Mouse (Mus musculus): ENCODE measurements around the gene Mpeg1. TPM values are rescaled to one million over a fixed set of nuclear protein-coding genes. Genes with fewer than 3 reads are reported as not detected.

Gene Mpeg1
- polyA plus RNA-seq, 1 experiment from 2014 or later = 0.39 TPM

GRCm38 (mm10) chr19:12494972-12495535 is 34.5 kb downstream of the Mpeg1 start:
- no peak overlapping the region for H3K4me2 ChIP-seq
- no peak for ATAC-seq (ENCODE audit: extremely low read depth, insufficient number of reproducible peaks, low FRiP score, low TSS enrichment)
- H3K27ac ChIP-seq (replicated peaks) = no peak overlapping the region
- H3K4me3 ChIP-seq = no peak overlapping the region
- H3K4me1 ChIP-seq = 0 out of 2 replicates have a peak, but pooled peaks cover 2% of the 10 kb centered on the region
- H3K27me3 ChIP-seq (replicated peaks) = peaks cover 25% of the 10 kb centered on the region
- no peak overlapping the region for H3K9ac ChIP-seq
- H3K9me3 ChIP-seq = no peaks in the 10 kb centered on the region
- WGBS = 74% methylated on average over 3 of the region's 3 CpGs
- peaks cover 7% of the 10 kb centered on the region; the same call in 1 of the 2 replicates for H3K36me3 ChIP-seq

- no peak overlapping the region for H3K27ac ChIP-seq (replicated peaks)
- H3K4me2 ChIP-seq = no peak overlapping the region
- ATAC-seq (ENCODE audit: extremely low read depth, insufficient number of reproducible peaks, low FRiP score, low TSS enrichment) = no peak
- 63% methylated on average over 2 of the region's 2 CpGs for WGBS
- H3K36me3 ChIP-seq = peaks cover 7% of the 10 kb centered on the region; the same call in 1 of the 2 replicates
- H3K9me3 ChIP-seq = no peaks in the 10 kb centered on the region
- H3K4me3 ChIP-seq = no peak overlapping the region
- no peak overlapping the region for H3K9ac ChIP-seq
- peaks cover 36% of the 10 kb centered on the region for H3K27me3 ChIP-seq (replicated peaks)
- H3K4me1 ChIP-seq = peaks cover 11% of the 10 kb centered on the region
Measured at GRCm38 (mm10) chr19:12496241-12496640, 35.7 kb downstream of the Mpeg1 start.

GRCm38 (mm10) chr19:12497909-12498308 is 37.3 kb downstream of the Mpeg1 start:
- H3K9ac ChIP-seq = no peak overlapping the region
- H3K27me3 ChIP-seq (replicated peaks) = peaks cover 36% of the 10 kb centered on the region
- peaks cover 11% of the 10 kb centered on the region for H3K4me1 ChIP-seq
- no peaks in the 10 kb centered on the region for H3K9me3 ChIP-seq
- 63% methylated on average over 2 of the region's 2 CpGs for WGBS
- no peak for ATAC-seq (ENCODE audit: extremely low read depth, insufficient number of reproducible peaks, low FRiP score, low TSS enrichment)
- no peaks in the 10 kb centered on the region for H3K36me3 ChIP-seq
- no peak overlapping the region for H3K4me2 ChIP-seq
- H3K4me3 ChIP-seq = no peak overlapping the region
- H3K27ac ChIP-seq (replicated peaks) = no peak overlapping the region

- Histone ChIP-seq H3K4me2 (no peak overlapping the region), H3K9ac (no peak overlapping the region), H3K9me3 (no peaks in the 10 kb centered on the region), H3K27me3 (replicated peaks) (peaks cover 36% of the 10 kb centered on the region), H3K27ac (replicated peaks) (no peak overlapping the region), H3K36me3 (no peaks in the 10 kb centered on the region), H3K4me1 (peaks cover 11% of the 10 kb centered on the region), H3K4me3 (no peak overlapping the region)
- ATAC-seq (ENCODE audit: extremely low read depth, insufficient number of reproducible peaks, low FRiP score, low TSS enrichment) = no peak
- 79% methylated on average over 4 of the region's 4 CpGs for WGBS
Measured at GRCm38 (mm10) chr19:12498321-12498720, 37.7 kb downstream of the Mpeg1 start.

- Histone ChIP-seq H3K4me2 (no peak overlapping the region), H3K4me1 (peaks cover 11% of the 10 kb centered on the region), H3K27ac (replicated peaks) (no peak overlapping the region), H3K9ac (no peak overlapping the region), H3K36me3 (no peaks in the 10 kb centered on the region), H3K4me3 (no peak overlapping the region), H3K9me3 (no peaks in the 10 kb centered on the region), H3K27me3 (replicated peaks) (peaks cover 36% of the 10 kb centered on the region)
- WGBS = 80% methylated on average over 1 of the region's 1 CpGs
- ATAC-seq (ENCODE audit: extremely low read depth, insufficient number of reproducible peaks, low FRiP score, low TSS enrichment) = no peak
Measured at GRCm38 (mm10) chr19:12498941-12499340, 38.4 kb downstream of the Mpeg1 start.

GRCm38 (mm10) chr19:12499485-12499884 is 38.9 kb downstream of the Mpeg1 start:
- Histone ChIP-seq H3K27me3 (replicated peaks) (peaks cover 36% of the 10 kb centered on the region), H3K36me3 (no peaks in the 10 kb centered on the region), H3K4me2 (peak overlapping the region; percentile 99), H3K4me1 (peaks cover 11% of the 10 kb centered on the region), H3K9ac (no peak overlapping the region), H3K27ac (replicated peaks) (no peak overlapping the region), H3K4me3 (peak overlapping the region; percentile 74; the same call in 1 of the 2 replicates), H3K9me3 (no peaks in the 10 kb centered on the region)
- WGBS = 22% methylated on average over 2 of the region's 2 CpGs
- ATAC-seq (ENCODE audit: extremely low read depth, insufficient number of reproducible peaks, low FRiP score, low TSS enrichment) = no peak

- H3K4me2 ChIP-seq = peak overlapping the region; percentile 99
- ATAC-seq (ENCODE audit: extremely low read depth, insufficient number of reproducible peaks, low FRiP score, low TSS enrichment) = no peak
- H3K9me3 ChIP-seq = no peaks in the 10 kb centered on the region
- H3K9ac ChIP-seq = no peak overlapping the region
- H3K27me3 ChIP-seq (replicated peaks) = peaks cover 36% of the 10 kb centered on the region
- WGBS = 18% methylated on average over 3 of the region's 3 CpGs
- no peaks in the 10 kb centered on the region for H3K36me3 ChIP-seq
- H3K4me1 ChIP-seq = peaks cover 11% of the 10 kb centered on the region
- peak overlapping the region; percentile 74 for H3K4me3 ChIP-seq
- H3K27ac ChIP-seq (replicated peaks) = no peak overlapping the region
Measured at GRCm38 (mm10) chr19:12500124-12500523, 39.5 kb downstream of the Mpeg1 start.

- Histone ChIP-seq H3K27ac (replicated peaks) (peak overlapping the region; percentile 63), H3K27me3 (replicated peaks) (peaks cover 36% of the 10 kb centered on the region)
- WGBS = 1% methylated on average over 38 of the region's 38 CpGs
Measured at GRCm38 (mm10) chr19:12500881-12501311, 40.3 kb downstream of the Mpeg1 start.

GRCm38 (mm10) chr19:12501370-12502347 is 41.1 kb downstream of the Mpeg1 start, which contains the start of gene Dtx4:
Dtx4 (minus strand) TSS chr19:12501454.
- under 1% methylated on average over 80 of the region's 80 CpGs for WGBS
- peaks cover 11% of the 10 kb centered on the region for H3K4me1 ChIP-seq
- H3K27me3 ChIP-seq (replicated peaks) = peaks cover 36% of the 10 kb centered on the region
- H3K9ac ChIP-seq = peak within 1 kb of the TSS; percentile 90
- H3K36me3 ChIP-seq = no peaks in the 10 kb centered on the region
- peak within 1 kb of the TSS; percentile 63 for H3K27ac ChIP-seq (replicated peaks)
- H3K4me3 ChIP-seq = peak within 1 kb of the TSS; percentile 74
- ATAC-seq (ENCODE audit: extremely low read depth, insufficient number of reproducible peaks, low FRiP score, low TSS enrichment) = peak; percentile 84
- peak within 1 kb of the TSS; percentile 99 for H3K4me2 ChIP-seq
- no peaks in the 10 kb centered on the region for H3K9me3 ChIP-seq

More at GRCm38 (mm10) chr19:12500881-12501311, 40.3 kb downstream of the Mpeg1 start:
- Histone ChIP-seq H3K36me3 (no peaks in the 10 kb centered on the region), H3K4me1 (peaks cover 11% of the 10 kb centered on the region), H3K9ac (peak overlapping the region; percentile 90), H3K4me3 (peak overlapping the region; percentile 74), H3K4me2 (peak overlapping the region; percentile 99), H3K9me3 (no peaks in the 10 kb centered on the region)
- ATAC-seq (ENCODE audit: extremely low read depth, insufficient number of reproducible peaks, low FRiP score, low TSS enrichment) = peak; percentile 55; the same call in 1 of the 2 replicates

- ATAC-seq (ENCODE audit: extremely low read depth, insufficient number of reproducible peaks, low FRiP score, low TSS enrichment) = no peak
- Histone ChIP-seq H3K4me1 (peaks cover 11% of the 10 kb centered on the region), H3K36me3 (no peaks in the 10 kb centered on the region), H3K4me3 (no peak overlapping the region), H3K27ac (replicated peaks) (no peak overlapping the region), H3K27me3 (replicated peaks) (peaks cover 32% of the 10 kb centered on the region), H3K9me3 (no peaks in the 10 kb centered on the region), H3K9ac (no peak overlapping the region), H3K4me2 (no peak overlapping the region)
- WGBS = 77% methylated on average over 7 of the region's 7 CpGs
Measured at GRCm38 (mm10) chr19:12502756-12503155, 42.2 kb downstream of the Mpeg1 start.

- Histone ChIP-seq H3K36me3 (no peaks in the 10 kb centered on the region), H3K4me2 (no peak overlapping the region), H3K27me3 (replicated peaks) (0 out of 2 replicates have a peak, but pooled peaks cover 5% of the 10 kb centered on the region), H3K27ac (replicated peaks) (no peak overlapping the region), H3K4me3 (no peak overlapping the region), H3K4me1 (no peaks in the 10 kb centered on the region), H3K9me3 (no peaks in the 10 kb centered on the region), H3K9ac (no peak overlapping the region)
- no peak for ATAC-seq (ENCODE audit: extremely low read depth, insufficient number of reproducible peaks, low FRiP score, low TSS enrichment)
Measured at GRCm38 (mm10) chr19:12514621-12515020, 54.0 kb downstream of the Mpeg1 start.
